Mouse (Mus musculus) kidney, postnatal 14 days (tissue): Measurements from ENCODE around the gene 6030408B16Rik.
"Not testable (repeated sequence)": the region's sequence is repeated elsewhere in the genome, so short reads cannot be mapped to it uniquely, and the experiment has no call there.

Experiments used
- DNase-seq: peaks from one replicate; pipeline ENCODE4 v3.0.0; 2022; ENCODE audit warnings: mixed read lengths

Gene 6030408B16Rik

DNA sequence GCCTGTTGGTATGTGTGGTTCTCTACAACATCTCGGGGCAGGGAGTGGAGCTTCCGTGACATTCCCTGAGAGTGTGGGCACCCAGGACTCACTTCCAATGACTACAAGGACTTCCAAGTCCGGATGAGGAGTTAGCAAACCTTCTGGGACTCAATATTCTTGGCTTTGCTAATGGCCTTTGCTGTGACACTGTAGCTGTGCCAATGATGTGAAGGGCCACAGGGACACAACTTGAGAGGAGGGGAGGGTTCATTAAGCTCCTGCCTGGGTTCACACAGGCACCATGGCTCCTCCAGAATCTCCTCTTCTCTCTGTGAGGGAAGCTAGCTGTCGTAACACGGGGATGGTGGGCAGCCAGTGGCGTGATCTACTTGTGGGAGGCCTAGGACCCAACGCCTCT, 29.6 kb downstream of the 6030408B16Rik start:
- DNase-seq: no peak

DNA sequence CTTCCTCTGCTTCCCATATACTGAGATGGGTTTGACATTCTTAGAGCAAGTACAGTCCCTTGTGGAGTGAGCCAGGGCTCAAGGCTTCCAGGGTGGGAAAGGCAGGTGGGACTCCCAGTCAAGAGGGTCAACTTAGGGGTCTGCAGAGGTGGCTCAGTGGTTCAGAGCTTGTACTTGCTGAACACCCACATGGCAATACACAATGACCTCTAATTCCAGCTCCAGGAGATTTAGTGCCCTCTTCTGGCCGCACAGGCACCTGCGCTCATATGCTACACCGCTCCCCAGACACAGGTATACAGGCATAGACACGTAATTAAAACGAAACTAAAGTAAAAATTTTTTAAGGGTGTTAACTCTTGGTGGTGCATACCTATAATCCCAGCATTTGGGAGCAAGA, 30.5 kb downstream of the 6030408B16Rik start:
- no peak for DNase-seq

DNA sequence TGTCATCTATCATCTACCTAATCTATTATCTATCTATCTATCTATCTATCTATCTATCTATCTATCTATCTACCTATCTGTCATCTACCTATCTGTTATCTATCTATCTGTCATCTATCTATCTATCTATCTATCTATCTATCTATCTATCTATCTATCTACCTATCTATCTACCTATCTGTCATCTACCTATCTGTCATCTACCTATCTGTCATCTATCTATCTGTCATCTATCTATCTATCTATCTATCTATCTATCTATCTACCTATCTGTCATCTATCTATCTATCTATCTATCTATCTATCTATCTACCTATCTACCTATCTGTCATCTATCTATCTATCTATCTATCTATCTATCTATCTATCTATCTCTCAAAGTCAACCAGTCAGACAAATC, 31.4 kb downstream of the 6030408B16Rik start:
- not testable (repeated sequence) for DNase-seq

DNA sequence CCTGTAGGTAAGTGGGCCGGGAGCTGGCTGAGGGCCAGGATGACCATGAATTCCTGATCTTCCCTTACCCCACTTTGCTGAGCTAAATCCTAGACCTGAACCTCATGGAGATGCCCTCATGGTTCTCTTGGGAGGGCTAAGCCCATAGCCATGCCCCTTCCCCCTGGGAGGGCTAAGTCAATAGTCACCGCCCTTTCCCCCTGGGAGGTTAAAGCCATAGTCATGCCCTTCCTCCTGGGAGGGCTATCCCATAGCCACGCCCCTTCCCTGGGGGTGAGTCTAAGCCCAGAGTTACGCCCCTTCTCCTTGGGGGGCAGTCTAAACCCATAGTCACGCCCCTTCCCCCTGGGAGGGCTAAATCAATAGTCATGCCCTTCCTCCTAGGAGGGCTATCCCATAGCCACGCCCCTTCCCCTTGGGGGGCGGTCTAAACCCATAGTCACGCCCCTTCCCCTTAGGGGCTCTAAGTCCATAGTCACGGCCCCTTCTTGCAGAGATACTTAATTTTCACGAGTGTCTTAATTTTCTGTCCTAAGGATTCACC, 33.1 kb downstream of the 6030408B16Rik start:
- DNase-seq: no peak

DNA sequence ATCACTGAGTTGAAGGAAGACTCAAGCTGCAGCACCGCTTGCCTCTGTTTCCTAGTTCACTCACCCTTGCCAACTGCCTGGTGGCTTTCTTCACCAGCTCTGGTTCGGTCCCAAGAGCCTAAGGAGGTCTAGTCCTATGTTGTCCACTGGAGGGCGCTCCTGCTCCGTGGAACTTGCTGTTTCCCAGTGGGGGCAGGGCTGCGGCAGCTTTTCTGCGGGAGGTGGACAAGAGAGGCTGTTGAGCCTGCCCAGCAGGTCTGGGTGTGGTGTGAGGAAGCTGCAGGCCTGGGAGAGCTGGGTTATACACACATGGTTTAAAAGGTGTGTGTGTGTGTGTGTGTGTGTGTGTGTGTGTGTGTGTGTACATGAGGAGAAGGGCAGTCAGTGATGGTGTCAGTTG, 34.3 kb downstream of the 6030408B16Rik start:
- DNase-seq: peak; percentile 86

DNA sequence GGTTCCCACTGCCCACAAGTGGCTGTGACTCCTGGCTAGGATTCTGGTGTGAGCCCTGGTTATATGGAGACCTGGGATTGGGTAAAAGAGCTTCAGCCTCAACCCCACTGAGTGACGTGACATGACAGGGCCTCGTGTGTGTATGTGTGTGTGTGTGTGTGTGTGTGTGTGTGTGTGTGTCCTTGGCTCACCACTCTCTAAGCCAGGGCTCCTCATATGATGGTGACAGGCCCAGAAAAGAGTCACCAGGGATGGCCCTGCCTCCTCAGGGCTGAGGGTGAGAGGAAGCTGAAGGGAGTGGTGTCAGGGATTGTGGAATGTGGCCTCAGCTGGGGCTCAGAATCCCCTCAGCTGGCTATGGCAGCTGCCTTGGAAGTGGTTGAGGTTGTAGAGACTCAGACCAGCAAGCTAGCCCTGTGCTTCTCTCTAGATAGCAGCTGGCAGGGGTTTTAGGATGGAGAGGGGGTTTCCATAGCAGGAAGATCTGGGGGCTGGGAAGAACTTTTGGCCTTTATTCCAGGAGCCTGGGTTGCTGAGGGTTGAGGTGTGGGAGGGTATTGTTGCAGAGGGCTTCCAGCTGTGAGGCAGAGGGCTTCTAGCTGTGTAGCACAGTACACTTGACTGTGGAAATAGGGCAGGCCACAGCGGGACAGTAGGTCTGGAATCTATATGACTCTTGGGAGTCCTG, 36.0 kb downstream of the 6030408B16Rik start:
- DNase-seq: no peak

DNA sequence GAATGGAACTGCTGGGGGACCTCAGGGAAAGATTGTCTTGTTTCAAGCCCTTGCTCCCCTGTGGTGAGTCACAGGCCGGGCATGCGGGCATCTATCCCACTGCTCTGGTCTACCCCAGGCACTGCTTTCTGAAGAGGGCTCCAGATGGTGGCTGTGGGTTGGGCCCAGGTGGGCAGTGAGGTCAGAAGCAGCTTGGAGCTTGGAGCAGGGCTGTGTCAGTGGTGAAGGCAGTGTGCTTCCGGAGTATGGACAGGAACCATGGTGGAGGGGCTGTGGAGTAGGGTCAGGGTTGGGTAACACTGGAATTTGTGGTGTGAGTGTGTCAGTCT, 36.5 kb downstream of the 6030408B16Rik start:
- no peak for DNase-seq

DNA sequence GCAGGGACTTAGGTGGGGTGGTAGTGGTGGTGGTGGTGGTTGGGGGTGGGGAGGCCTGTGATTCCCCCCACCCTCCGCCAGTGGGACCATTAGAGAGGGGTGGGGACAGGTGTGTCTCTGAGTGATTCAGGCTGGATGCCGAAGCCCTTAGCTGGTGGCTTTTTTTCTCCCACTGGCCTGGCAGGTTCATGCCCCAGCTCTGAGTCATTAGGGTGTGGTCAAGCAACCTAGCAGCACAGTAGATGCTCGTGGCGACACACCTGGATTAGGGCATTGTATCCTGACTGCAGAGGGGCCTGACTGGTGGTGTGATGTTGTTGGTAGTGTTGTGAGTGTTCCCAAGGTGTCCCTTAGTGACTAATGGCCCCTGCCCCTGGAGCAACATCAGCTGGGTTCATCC, 38.1 kb downstream of the 6030408B16Rik start:
- no peak for DNase-seq

DNA sequence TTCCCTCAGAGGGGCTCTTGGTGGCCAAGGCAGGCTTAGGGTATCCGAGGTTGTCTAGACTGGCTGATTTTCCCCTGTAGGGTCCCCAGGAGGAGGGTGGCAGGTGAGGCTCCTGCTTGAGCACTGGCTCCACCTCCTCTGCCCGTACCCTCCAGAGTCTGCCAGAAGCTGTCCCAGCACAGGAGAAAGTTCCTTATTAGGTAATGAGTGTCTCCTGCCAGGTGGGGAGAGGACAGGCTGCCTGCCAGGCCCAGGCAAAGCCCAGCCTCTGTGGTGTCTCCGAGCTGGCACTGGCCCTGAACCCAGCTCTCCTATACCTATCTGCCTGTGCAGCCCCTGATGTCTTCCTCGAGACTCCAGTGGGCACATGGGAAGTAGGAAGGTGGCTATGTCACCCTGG, 39.4 kb downstream of the 6030408B16Rik start:
- DNase-seq: no peak

DNA sequence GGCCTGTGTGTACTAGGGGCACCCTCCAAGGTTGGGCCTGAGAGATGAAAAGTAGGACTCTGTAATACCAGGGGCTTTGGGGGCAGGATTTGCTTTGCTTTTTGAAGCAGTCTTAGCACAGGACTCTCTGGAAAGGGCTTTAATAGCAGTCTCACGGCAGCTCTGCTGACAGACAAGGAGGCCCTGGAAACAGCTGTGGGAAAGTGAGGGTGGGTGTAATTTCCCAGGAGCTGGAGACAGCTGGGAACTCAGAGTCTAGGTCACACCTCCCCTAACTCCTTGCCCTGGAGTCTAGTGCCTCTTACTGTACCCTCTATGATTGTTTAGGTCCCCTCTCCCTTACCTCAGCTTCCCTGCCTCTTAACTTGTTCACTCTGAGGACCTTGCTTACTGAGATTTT, 40.2 kb downstream of the 6030408B16Rik start:
- no peak for DNase-seq

DNA sequence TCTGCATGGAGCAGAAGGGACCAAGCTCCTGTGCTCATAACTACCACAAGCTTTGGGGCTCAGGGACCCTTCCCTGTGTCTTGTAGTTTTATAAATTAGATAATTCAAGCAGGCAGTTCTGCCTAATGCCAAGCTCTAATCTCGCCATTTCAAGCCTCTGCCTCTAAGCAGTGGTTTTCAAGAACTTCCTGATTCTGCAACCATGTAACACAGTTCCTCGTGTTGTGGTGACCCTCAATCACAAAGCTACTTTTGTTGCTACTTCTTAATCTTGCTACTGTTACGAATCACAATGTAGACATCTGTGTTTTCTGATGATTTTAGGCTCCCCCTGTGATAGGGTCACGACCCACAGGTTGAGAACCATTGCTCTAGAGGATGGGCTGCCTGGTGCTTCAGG, 40.6 kb downstream of the 6030408B16Rik start:
- no peak for DNase-seq

DNA sequence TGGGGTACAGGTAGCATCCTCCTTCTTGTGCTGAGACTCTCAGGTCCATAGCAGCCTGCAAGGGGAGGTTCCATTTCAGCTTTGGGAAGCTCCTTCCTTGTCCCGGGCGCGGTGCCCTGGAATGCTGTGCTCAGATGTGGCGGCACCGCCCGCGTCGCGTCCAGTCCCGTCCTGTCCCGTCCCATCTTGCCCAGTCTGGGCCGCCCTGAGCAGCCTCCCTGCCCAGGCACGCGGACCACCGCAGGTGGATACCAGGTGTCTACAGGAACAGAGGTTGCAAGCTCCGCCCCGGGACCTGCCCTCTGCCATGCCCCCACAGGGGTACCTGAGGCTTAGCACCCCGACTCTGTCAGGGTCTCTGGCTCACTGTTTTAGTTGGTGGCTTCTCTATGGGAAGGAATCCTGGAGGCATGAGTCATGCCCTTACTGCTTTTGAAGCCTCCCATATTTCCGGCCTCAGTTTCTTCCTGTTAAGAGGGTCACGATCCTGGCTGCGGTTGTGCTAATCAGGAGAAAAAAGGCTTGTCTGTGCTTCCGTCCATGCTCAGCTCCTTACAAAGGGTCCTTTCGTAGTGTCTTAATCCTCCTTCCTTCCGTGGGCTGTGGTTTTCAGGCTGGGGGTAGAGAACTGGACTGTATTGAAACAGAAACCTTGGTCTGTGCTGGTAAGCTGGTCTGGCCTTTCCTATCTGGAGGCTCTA, 43.6 kb downstream of the 6030408B16Rik start:
- DNase-seq: peak; percentile 44

DNA sequence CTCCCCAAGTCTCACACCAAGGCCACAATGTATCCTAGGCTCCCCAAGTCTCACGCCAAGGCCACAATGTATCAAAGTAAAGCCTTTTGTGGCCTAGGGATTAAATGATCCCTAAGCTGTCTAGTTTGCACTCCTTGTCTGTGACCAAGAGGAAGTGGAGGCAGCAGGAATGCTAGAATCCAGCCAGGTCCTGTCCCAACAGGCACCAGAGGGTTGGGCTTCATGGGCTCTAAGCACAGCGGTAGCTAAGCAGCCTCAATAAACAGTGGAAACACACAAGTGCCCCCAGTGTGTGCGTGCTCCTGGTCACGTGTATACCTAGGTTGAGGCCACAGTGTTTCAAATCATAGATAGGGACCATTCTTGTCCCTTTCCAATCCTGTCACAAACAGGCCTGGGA, 45.3 kb downstream of the 6030408B16Rik start:
- DNase-seq: no peak

DNA sequence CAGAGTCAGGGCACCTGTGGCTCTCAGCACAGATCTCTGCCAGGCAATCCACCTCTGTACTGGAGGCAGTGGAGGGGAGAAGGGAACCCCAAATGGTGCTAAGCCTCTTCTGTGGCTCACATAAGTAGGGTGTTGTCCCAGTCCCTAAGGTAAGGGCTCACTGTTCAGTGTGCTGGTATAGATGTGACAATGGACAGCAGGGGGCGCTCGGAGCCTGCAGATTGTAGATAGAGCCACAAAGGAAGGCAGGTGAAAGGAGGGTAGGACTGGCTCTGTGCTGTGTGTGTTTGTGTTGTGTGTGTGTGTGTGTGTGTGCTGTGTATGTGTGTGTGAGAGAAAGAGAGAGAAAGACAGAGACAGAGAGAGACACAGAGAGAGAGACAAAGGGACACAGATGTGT, 46.5 kb downstream of the 6030408B16Rik start:
- peak; percentile 90 for DNase-seq

DNA sequence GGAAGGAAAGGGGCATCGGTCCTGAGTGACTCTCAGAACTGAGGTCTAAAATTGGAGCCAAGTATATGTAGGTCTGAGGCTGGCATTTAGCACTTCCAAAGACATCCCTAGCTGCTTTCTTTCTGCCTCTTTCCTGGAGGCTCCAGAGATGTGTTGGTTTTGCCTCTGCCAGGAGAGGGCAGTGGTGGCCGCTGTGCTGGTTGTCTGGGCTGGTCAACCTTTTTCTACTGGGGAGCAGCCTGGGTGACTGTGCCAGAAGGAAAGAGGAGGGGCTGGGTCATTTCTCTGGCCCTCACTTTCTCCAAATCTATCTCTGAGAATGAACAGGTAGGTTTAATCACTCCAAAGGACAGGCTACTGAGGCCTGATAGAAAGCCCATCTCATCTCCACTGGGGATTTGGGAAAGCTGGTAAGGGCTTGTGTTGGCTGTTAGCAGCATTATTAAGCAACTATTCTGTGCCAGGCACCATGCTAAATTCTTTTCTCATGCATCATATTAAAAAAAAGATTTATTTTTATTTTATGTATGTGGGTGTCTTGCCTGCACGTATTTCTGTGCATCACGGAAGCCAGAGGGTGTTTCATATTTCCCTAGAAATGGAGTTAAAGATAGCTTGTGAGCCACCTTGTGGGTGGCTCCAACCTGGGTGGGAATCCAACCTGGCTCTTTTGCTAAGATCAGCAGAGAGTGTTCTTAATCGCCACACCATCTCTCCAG, 48.9 kb downstream of the 6030408B16Rik start:
- peak; percentile 52 for DNase-seq
